Mouse (Mus musculus) megakaryocyte, embryonic 14.5 days (primary cell): ENCODE results near the gene Bean1.

Experiments
- FLI1 ChIP-seq: IDR thresholded peaks from 2 replicates; pipeline ENCODE4 v1.6.1; 2012; ENCODE audit warnings: low read length, inconsistent platforms, mixed read lengths
- GATA1 ChIP-seq: IDR thresholded peaks from 3 replicates; pipeline ENCODE4 v1.6.1; 2012; ENCODE audit warnings: mixed read lengths, low read length, inconsistent platforms, borderline replicate concordance

GRCm38 (mm10) chr8:104160731-104161130 is 9.5 kb upstream of the Bean1 start:
- TF ChIP-seq GATA1: no peak
- TF ChIP-seq FLI1: no peak
